Mouse (Mus musculus): ENCODE measurements at regions not wholly inside any gene's neighbourhood (a gene's known extent, or its start where the extent isn't known, plus 50 kb on each side); places are given as distances from the start of the nearest gene placed in this dataset.
A peak's percentile ranks its signal among the peaks of the same experiment; 100 is the strongest.
"Not testable (repeated sequence)": the region's sequence is repeated elsewhere in the genome, so short reads cannot be mapped to it uniquely, and the experiment has no call there.

- intact Hi-C loops (cut with DNase I) = not testable (repeated sequence)
- peak in 1 of 2 experiments; percentile 12 for DNase-seq (ENCODE audit: extremely low spot score in 1 of 2, low spot score in 2 of 2)
Measured at GRCm38 (mm10) chr4:146727119-146727518, 116.4 kb downstream of the Zfp993 start.

- DNase-seq (ENCODE audit: extremely low spot score in 1 of 2, low spot score in 2 of 2) = not testable (repeated sequence)
Measured at GRCm38 (mm10) chr4:146739775-146740174, 129.0 kb downstream of the Zfp993 start.

GRCm38 (mm10) chr4:146740649-146741048, 129.9 kb downstream of the Zfp993 start:
- DNase-seq (ENCODE audit: extremely low spot score in 1 of 2, low spot score in 2 of 2); intact Hi-C loops (cut with DNase I): not testable (repeated sequence)

More at GRCm38 (mm10) chr4:146739775-146740174, 129.0 kb downstream of the Zfp993 start:
- intact Hi-C loops (cut with DNase I) = not testable (repeated sequence)

- DNase-seq (ENCODE audit: extremely low spot score in 1 of 2, low spot score in 2 of 2); intact Hi-C loops (cut with DNase I): not testable (repeated sequence)
Measured at GRCm38 (mm10) chr4:146743762-146744161, 133.0 kb downstream of the Zfp993 start.
